Mouse (Mus musculus): Measurements from ENCODE around the gene Olfr493. TPM values are rescaled to one million over a fixed set of nuclear protein-coding genes. Genes with fewer than 3 reads are reported as not detected.

The Olfr493 gene
- not detected in 2 replicates for polyA plus RNA-seq (2012; rRNA removed)

- H3K36me3 ChIP-seq (ENCODE audit: control insufficient read depth, insufficient read depth, low read length), result no peaks in the 10 kb centered on the region
- H3K27ac ChIP-seq (ENCODE audit: insufficient read depth, low read length), result no peak within 1 kb of the TSS
- TF ChIP-seq POLR2A (IDR thresholded peaks at IDR 0.05; ENCODE audit: low read depth, low read length) (no peak), CTCF (IDR thresholded peaks at IDR 0.05; ENCODE audit: extremely low read depth, insufficient read depth, insufficient read length, insufficient replicate concordance) (no peak)
- H3K4me3 ChIP-seq (ENCODE audit: extremely low read depth, insufficient read depth, insufficient read length), result no peak within 1 kb of the TSS
- DNase-seq (ENCODE audit: low read depth in 1 of 2, low spot score in 2 of 2), result no peak
- H3K4me1 ChIP-seq (ENCODE audit: control insufficient read depth, insufficient read depth, insufficient read length), result no peaks in the 10 kb centered on the region
- H3K27me3 ChIP-seq (ENCODE audit: control insufficient read depth, insufficient read depth, low read length), result no peaks in the 10 kb centered on the region
- WGBS, result 69% methylated on average over 1 of the region's 1 CpGs
These were observed at the start of gene Olfr493 for GRCm38 (mm10) chr7:108346879-108347278. Olfr493 (minus strand) TSS chr7:108346979.

- 79% methylated on average over 1 of the region's 1 CpGs for WGBS
- no peak for TF ChIP-seq CTCF (IDR thresholded peaks at IDR 0.05; ENCODE audit: extremely low read depth, insufficient read depth, insufficient read length, insufficient replicate concordance)
- no peak for TF ChIP-seq POLR2A (IDR thresholded peaks at IDR 0.05; ENCODE audit: low read depth, low read length)
- no peak for DNase-seq (ENCODE audit: low read depth in 1 of 2, low spot score in 2 of 2)
- no peak within 1 kb of the TSS for H3K4me3 ChIP-seq (ENCODE audit: extremely low read depth, insufficient read depth, insufficient read length)
- no peaks in the 10 kb centered on the region for H3K27me3 ChIP-seq (ENCODE audit: control insufficient read depth, insufficient read depth, low read length)
- H3K4me1 ChIP-seq (ENCODE audit: control insufficient read depth, insufficient read depth, insufficient read length), result no peaks in the 10 kb centered on the region
- H3K36me3 ChIP-seq (ENCODE audit: control insufficient read depth, insufficient read depth, low read length), result no peaks in the 10 kb centered on the region
- no peak within 1 kb of the TSS for H3K27ac ChIP-seq (ENCODE audit: insufficient read depth, low read length)
These were observed 46.1 kb upstream of the Olfr493 start, which contains the start of gene Olfr495 for GRCm38 (mm10) chr7:108392867-108393266. Olfr495 (plus strand) TSS chr7:108393167.

- TF ChIP-seq CTCF (IDR thresholded peaks at IDR 0.05; ENCODE audit: extremely low read depth, insufficient read depth, insufficient read length, insufficient replicate concordance) (no peak), POLR2A (IDR thresholded peaks at IDR 0.05; ENCODE audit: low read depth, low read length) (no peak)
- WGBS, result 79% methylated on average over 3 of the region's 3 CpGs
- Histone ChIP-seq H3K4me3 (ENCODE audit: extremely low read depth, insufficient read depth, insufficient read length) (no peak within 1 kb of the TSS), H3K27me3 (ENCODE audit: control insufficient read depth, insufficient read depth, low read length) (no peaks in the 10 kb centered on the region), H3K4me1 (ENCODE audit: control insufficient read depth, insufficient read depth, insufficient read length) (no peaks in the 10 kb centered on the region), H3K36me3 (ENCODE audit: control insufficient read depth, insufficient read depth, low read length) (no peaks in the 10 kb centered on the region), H3K27ac (ENCODE audit: insufficient read depth, low read length) (no peak within 1 kb of the TSS)
- no peak for DNase-seq (ENCODE audit: low read depth in 1 of 2, low spot score in 2 of 2)
These were observed 18.3 kb upstream of the Olfr493 start, which contains the start of gene Olfr494 for GRCm38 (mm10) chr7:108365035-108365434. Olfr494 (plus strand) TSS chr7:108365335.

- no peak for DNase-seq (ENCODE audit: low read depth in 1 of 2, low spot score in 2 of 2)
- 72% methylated on average over 2 of the region's 2 CpGs for WGBS
- Histone ChIP-seq H3K4me3 (ENCODE audit: extremely low read depth, insufficient read depth, insufficient read length) (no peak within 1 kb of the TSS), H3K27me3 (ENCODE audit: control insufficient read depth, insufficient read depth, low read length) (no peaks in the 10 kb centered on the region), H3K4me1 (ENCODE audit: control insufficient read depth, insufficient read depth, insufficient read length) (no peaks in the 10 kb centered on the region), H3K27ac (ENCODE audit: insufficient read depth, low read length) (no peak within 1 kb of the TSS), H3K36me3 (ENCODE audit: control insufficient read depth, insufficient read depth, low read length) (no peaks in the 10 kb centered on the region)
- no peak for TF ChIP-seq POLR2A (IDR thresholded peaks at IDR 0.05; ENCODE audit: low read depth, low read length)
- no peak for TF ChIP-seq CTCF (IDR thresholded peaks at IDR 0.05; ENCODE audit: extremely low read depth, insufficient read depth, insufficient read length, insufficient replicate concordance)
These were observed 23.2 kb downstream of the Olfr493 start, which contains the start of gene Olfr492 for GRCm38 (mm10) chr7:108323574-108323973. Olfr492 (minus strand) TSS chr7:108323674.

DNA sequence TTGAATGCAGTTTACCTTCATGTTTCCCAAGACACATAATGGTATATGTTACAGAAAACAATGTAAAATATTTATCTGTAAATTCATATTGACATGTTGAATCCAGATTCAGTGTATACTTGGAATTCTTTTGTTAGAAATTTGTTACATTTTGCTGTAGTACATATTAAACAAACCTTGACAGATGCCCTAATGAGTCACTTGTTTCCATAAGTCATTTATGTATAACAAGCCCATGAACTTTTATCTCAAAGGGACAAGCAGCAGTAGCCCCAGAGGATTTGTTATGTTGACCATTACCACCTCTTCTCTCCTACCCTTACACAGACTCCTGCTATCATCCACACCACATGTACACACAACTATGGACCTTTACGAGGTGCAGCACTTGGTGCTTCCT, 33.6 kb downstream of the Olfr493 start, which contains the start of gene Olfr491:
TSS of gene Olfr491 (plus strand) at position 301 of the 400 bp plus-strand sequence.
- 71% methylated on average over 1 of the region's 1 CpGs for WGBS
- H3K4me3 ChIP-seq (ENCODE audit: extremely low read depth, insufficient read depth, insufficient read length), result no peak within 1 kb of the TSS
- H3K4me1 ChIP-seq (ENCODE audit: control insufficient read depth, insufficient read depth, insufficient read length), result no peaks in the 10 kb centered on the region
- no peaks in the 10 kb centered on the region for H3K36me3 ChIP-seq (ENCODE audit: control insufficient read depth, insufficient read depth, low read length)
- TF ChIP-seq CTCF (IDR thresholded peaks at IDR 0.05; ENCODE audit: extremely low read depth, insufficient read depth, insufficient read length, insufficient replicate concordance) (no peak), POLR2A (IDR thresholded peaks at IDR 0.05; ENCODE audit: low read depth, low read length) (no peak)
- H3K27ac ChIP-seq (ENCODE audit: insufficient read depth, low read length), result no peak within 1 kb of the TSS
- no peak for DNase-seq (ENCODE audit: low read depth in 1 of 2, low spot score in 2 of 2)
- H3K27me3 ChIP-seq (ENCODE audit: control insufficient read depth, insufficient read depth, low read length), result no peaks in the 10 kb centered on the region

Other genes with a start within 250 kb of the Olfr493 start
- not detected in 2 replicates for gene Olfr482, start 249.4 kb downstream of the Olfr493 start, polyA plus RNA-seq (2012; rRNA removed)
- not detected in 2 replicates for gene Olfr483, start 246.1 kb downstream of the Olfr493 start, polyA plus RNA-seq (2012; rRNA removed)
- not detected in 2 replicates for gene Olfr484, start 219.5 kb downstream of the Olfr493 start, polyA plus RNA-seq (2012; rRNA removed)
- gene Olfr485, start 187.1 kb downstream of the Olfr493 start, polyA plus RNA-seq (2012; rRNA removed), result not detected in 2 replicates
- not detected in 2 replicates for gene Olfr486, start 174.2 kb downstream of the Olfr493 start, polyA plus RNA-seq (2012; rRNA removed)
- gene Olfr487, start 132.3 kb downstream of the Olfr493 start, polyA plus RNA-seq (2012; rRNA removed), result not detected in 2 replicates
- not detected in 2 replicates for gene Olfr488, start 88.6 kb downstream of the Olfr493 start, polyA plus RNA-seq (2012; rRNA removed)
- gene Olfr490, start 58.0 kb downstream of the Olfr493 start, polyA plus RNA-seq (2012; rRNA removed), result not detected in 2 replicates
- gene Olfr491, start 33.5 kb downstream of the Olfr493 start, polyA plus RNA-seq (2012; rRNA removed), result not detected in 2 replicates
- not detected in 2 replicates for gene Olfr492, start 23.3 kb downstream of the Olfr493 start, polyA plus RNA-seq (2012; rRNA removed)
- not detected in 2 replicates for gene Olfr494, start 18.4 kb upstream of the Olfr493 start, polyA plus RNA-seq (2012; rRNA removed)
- gene Olfr495, start 46.2 kb upstream of the Olfr493 start, polyA plus RNA-seq (2012; rRNA removed), result not detected in 2 replicates
- not detected in 2 replicates for gene Olfr497, start 73.4 kb upstream of the Olfr493 start, polyA plus RNA-seq (2012; rRNA removed)
- not detected in 2 replicates for gene Olfr498, start 118.3 kb upstream of the Olfr493 start, polyA plus RNA-seq (2012; rRNA removed)
- not detected in 2 replicates for gene Olfr502, start 178.1 kb upstream of the Olfr493 start, polyA plus RNA-seq (2012; rRNA removed)
- not detected in 2 replicates for gene Olfr503, start 197.5 kb upstream of the Olfr493 start, polyA plus RNA-seq (2012; rRNA removed)
- gene Olfr504, start 218.8 kb upstream of the Olfr493 start, polyA plus RNA-seq (2012; rRNA removed), result not detected in 2 replicates

Data from spleen, adult 2 months (tissue).